Mouse (Mus musculus): ENCODE results near the gene Cand2. TPM values are rescaled to one million over a fixed set of nuclear protein-coding genes. Genes with fewer than 3 reads are reported as not detected.

Gene Cand2
- polyA plus RNA-seq, 2 experiments: 39.1 to 57.7 TPM

- Histone ChIP-seq H3K9me3 (ENCODE audit: control insufficient read depth, low read length) (no peaks in the 10 kb centered on the region), H3K9ac (ENCODE audit: low read depth, low read length, severe bottlenecking) (no peak overlapping the region), H3K36me3 (ENCODE audit: control insufficient read depth, insufficient read depth, low read length) (no peaks in the 10 kb centered on the region), H3K4me1 (ENCODE audit: control insufficient read depth, insufficient read depth, low read length) (peaks cover 21% of the 10 kb centered on the region), H3K27ac (replicated peaks; ENCODE audit: low read depth, low read length) (no peak overlapping the region), H3K27me3 (ENCODE audit: control insufficient read depth, insufficient read depth, low read length) (no peaks in the 10 kb centered on the region), H3K4me3 (replicated peaks; ENCODE audit: low read length) (no peak overlapping the region), H3K4me2 (replicated peaks; ENCODE audit: low read depth, low read length, severe bottlenecking) (no peak overlapping the region)
- no peak for ATAC-seq (ENCODE audit: low FRiP score, low read depth)
- no peak for TF ChIP-seq POLR2A (IDR thresholded peaks at IDR 0.05; ENCODE audit: borderline replicate concordance, extremely low read depth, insufficient read depth, insufficient read length)
- DNase-seq (ENCODE audit: low spot score): no peak
- WGBS: 67% methylated on average over 9 of the region's 9 CpGs
Measured at GRCm38 (mm10) chr6:115767357-115767756, 7.0 kb upstream of the Cand2 start.

GRCm38 (mm10) chr6:115768207-115768606 lies 6.1 kb upstream of the Cand2 start:
- Histone ChIP-seq H3K27ac (replicated peaks; ENCODE audit: low read depth, low read length) (no peak overlapping the region), H3K4me1 (ENCODE audit: control insufficient read depth, insufficient read depth, low read length) (peaks cover 16% of the 10 kb centered on the region)
- no peak for ATAC-seq (ENCODE audit: low FRiP score, low read depth)

GRCm38 (mm10) chr6:115770059-115770670 lies 4.2 kb upstream of the Cand2 start:
- whole genome bisulfite sequencing: 80% methylated on average over 20 of the region's 20 CpGs
- no peak for TF ChIP-seq POLR2A (IDR thresholded peaks at IDR 0.05; ENCODE audit: borderline replicate concordance, extremely low read depth, insufficient read depth, insufficient read length)
- no peak for DNase-seq (ENCODE audit: low spot score)
- Histone ChIP-seq H3K4me3 (replicated peaks; ENCODE audit: low read length) (no peak overlapping the region), H3K9ac (ENCODE audit: low read depth, low read length, severe bottlenecking) (no peak overlapping the region), H3K9me3 (ENCODE audit: control insufficient read depth, low read length) (no peaks in the 10 kb centered on the region), H3K4me2 (replicated peaks; ENCODE audit: low read depth, low read length, severe bottlenecking) (no peak overlapping the region), H3K27me3 (ENCODE audit: control insufficient read depth, insufficient read depth, low read length) (no peaks in the 10 kb centered on the region), H3K27ac (replicated peaks; ENCODE audit: low read depth, low read length) (no peak overlapping the region), H3K4me1 (ENCODE audit: control insufficient read depth, insufficient read depth, low read length) (peaks cover under 1% of the 10 kb centered on the region; the same call in 1 of the 2 replicates), H3K36me3 (ENCODE audit: control insufficient read depth, insufficient read depth, low read length) (no peaks in the 10 kb centered on the region)
- no peak for ATAC-seq (ENCODE audit: low FRiP score, low read depth)

More at GRCm38 (mm10) chr6:115768207-115768606, 6.1 kb upstream of the Cand2 start:
- DNase-seq (ENCODE audit: low spot score): no peak
- TF ChIP-seq POLR2A (IDR thresholded peaks at IDR 0.05; ENCODE audit: borderline replicate concordance, extremely low read depth, insufficient read depth, insufficient read length): no peak
- Histone ChIP-seq H3K9ac (ENCODE audit: low read depth, low read length, severe bottlenecking) (no peak overlapping the region), H3K27me3 (ENCODE audit: control insufficient read depth, insufficient read depth, low read length) (no peaks in the 10 kb centered on the region), H3K9me3 (ENCODE audit: control insufficient read depth, low read length) (no peaks in the 10 kb centered on the region), H3K4me3 (replicated peaks; ENCODE audit: low read length) (no peak overlapping the region), H3K4me2 (replicated peaks; ENCODE audit: low read depth, low read length, severe bottlenecking) (no peak overlapping the region), H3K36me3 (ENCODE audit: control insufficient read depth, insufficient read depth, low read length) (no peaks in the 10 kb centered on the region)
- WGBS: 84% methylated on average over 4 of the region's 4 CpGs

- Histone ChIP-seq H3K9ac (ENCODE audit: low read depth, low read length, severe bottlenecking) (no peak overlapping the region), H3K4me2 (replicated peaks; ENCODE audit: low read depth, low read length, severe bottlenecking) (no peak overlapping the region), H3K36me3 (ENCODE audit: control insufficient read depth, insufficient read depth, low read length) (no peaks in the 10 kb centered on the region), H3K4me3 (replicated peaks; ENCODE audit: low read length) (no peak overlapping the region), H3K27me3 (ENCODE audit: control insufficient read depth, insufficient read depth, low read length) (no peaks in the 10 kb centered on the region), H3K9me3 (ENCODE audit: control insufficient read depth, low read length) (no peaks in the 10 kb centered on the region), H3K27ac (replicated peaks; ENCODE audit: low read depth, low read length) (no peak overlapping the region), H3K4me1 (ENCODE audit: control insufficient read depth, insufficient read depth, low read length) (peaks cover 8% of the 10 kb centered on the region)
- DNase-seq (ENCODE audit: low spot score): no peak
- TF ChIP-seq POLR2A (IDR thresholded peaks at IDR 0.05; ENCODE audit: borderline replicate concordance, extremely low read depth, insufficient read depth, insufficient read length): no peak
- ATAC-seq (ENCODE audit: low FRiP score, low read depth): no peak
- 70% methylated on average over 4 of the region's 4 CpGs for WGBS
Measured at GRCm38 (mm10) chr6:115770852-115771251, 3.5 kb upstream of the Cand2 start.

GRCm38 (mm10) chr6:115772201-115772600 lies 2.1 kb upstream of the Cand2 start:
- H3K27ac ChIP-seq (replicated peaks; ENCODE audit: low read depth, low read length): no peak overlapping the region
- DNase-seq (ENCODE audit: low spot score) (no peak), ATAC-seq (ENCODE audit: low FRiP score, low read depth) (no peak)
- H3K27me3 ChIP-seq (ENCODE audit: control insufficient read depth, insufficient read depth, low read length): no peaks in the 10 kb centered on the region
- peaks cover 21% of the 10 kb centered on the region for H3K4me1 ChIP-seq (ENCODE audit: control insufficient read depth, insufficient read depth, low read length)
- no peak for TF ChIP-seq POLR2A (IDR thresholded peaks at IDR 0.05; ENCODE audit: borderline replicate concordance, extremely low read depth, insufficient read depth, insufficient read length)
- no peak overlapping the region for H3K9ac ChIP-seq (ENCODE audit: low read depth, low read length, severe bottlenecking)
- H3K4me3 ChIP-seq (replicated peaks; ENCODE audit: low read length): no peak overlapping the region
- H3K36me3 ChIP-seq (ENCODE audit: control insufficient read depth, insufficient read depth, low read length): no peaks in the 10 kb centered on the region
- WGBS: 76% methylated on average over 6 of the region's 6 CpGs
- no peak overlapping the region for H3K4me2 ChIP-seq (replicated peaks; ENCODE audit: low read depth, low read length, severe bottlenecking)
- H3K9me3 ChIP-seq (ENCODE audit: control insufficient read depth, low read length): no peaks in the 10 kb centered on the region
